Mouse (Mus musculus) right cerebral cortex, adult 18-20 months (tissue): ENCODE measurements around the gene Dynll2.

Experiments
- DNase-seq: peaks from one replicate; pipeline ENCODE4 v3.0.0; 2022; ENCODE audit warnings: mixed read lengths

Dynll2 gene

DNA sequence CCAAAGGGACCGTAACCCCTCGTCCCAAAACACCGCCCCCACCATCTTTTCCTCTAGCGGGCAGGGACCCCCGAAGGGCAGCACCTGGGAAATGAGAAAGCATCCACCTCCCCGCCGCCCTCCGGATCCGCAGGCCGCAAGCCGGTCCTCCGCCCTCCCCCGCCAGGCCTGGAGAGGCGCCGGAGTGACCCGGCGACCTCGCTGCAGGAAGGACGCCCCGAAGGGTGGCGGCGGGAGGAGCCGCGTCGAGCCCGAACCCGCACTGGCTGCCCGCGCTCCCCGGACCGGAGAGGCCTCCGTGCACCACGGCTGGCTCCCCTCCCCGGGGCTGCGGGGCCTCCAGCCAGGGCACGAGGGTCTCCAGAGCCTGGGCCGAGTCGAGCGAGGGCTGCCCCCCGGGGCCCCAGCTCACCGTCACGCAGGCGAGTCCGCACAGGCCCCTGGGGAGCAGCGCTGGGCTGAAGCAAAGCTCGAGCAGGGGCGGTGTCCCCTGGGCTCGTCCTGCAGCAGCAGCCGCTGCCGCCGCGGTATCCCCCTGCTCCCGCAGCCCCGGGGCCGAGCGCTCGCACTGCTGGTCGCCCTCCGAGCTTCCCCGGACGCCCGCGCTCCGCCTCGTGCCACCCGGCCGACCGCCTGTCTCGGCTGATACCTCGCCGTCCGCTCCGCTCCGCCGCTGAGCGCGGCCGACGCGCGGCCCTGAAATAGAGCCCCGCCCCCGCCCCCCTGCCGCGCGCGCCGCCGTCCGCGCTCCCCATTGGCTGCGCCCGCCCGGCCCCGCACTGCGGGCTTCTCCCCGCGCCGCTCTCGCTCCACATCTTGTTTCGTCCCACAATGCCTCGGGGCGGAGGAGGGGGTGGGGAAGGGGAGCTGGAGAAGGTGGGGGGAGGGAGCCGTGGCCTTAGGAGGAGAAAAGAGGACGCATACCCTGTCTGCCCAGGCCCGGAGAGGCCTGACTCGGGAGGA lies at the start of gene Dynll2:
Gene Dynll2, minus strand, starts transcription at position 703 of the 963 bp plus-strand sequence.
- DNase-seq, result peak; percentile 90

DNA sequence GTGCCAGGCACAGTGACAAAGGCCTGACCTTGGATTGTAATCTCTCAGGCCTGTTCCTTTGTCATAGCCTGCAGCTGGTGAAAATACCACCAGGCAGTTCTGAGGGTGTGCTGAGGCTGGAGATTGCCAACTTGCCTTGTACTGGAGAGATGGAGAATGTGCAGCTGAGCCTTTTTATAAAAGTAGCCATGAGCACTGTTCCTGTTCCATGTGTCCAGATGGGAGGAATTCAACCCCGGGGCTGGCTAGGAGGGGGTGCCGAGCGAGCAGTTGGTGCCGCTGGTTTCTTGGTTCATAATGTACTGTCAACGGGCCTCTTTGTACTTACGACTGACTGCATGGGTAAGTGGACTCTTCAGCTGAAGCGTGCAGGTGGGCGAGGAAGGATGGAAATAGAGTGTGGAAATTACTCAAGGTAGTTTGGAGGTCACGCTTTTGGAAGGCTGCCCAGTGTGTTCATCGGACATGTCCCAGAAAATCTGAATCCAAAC lies 49.5 kb upstream of the Dynll2 start:
- DNase-seq, result no peak

DNA sequence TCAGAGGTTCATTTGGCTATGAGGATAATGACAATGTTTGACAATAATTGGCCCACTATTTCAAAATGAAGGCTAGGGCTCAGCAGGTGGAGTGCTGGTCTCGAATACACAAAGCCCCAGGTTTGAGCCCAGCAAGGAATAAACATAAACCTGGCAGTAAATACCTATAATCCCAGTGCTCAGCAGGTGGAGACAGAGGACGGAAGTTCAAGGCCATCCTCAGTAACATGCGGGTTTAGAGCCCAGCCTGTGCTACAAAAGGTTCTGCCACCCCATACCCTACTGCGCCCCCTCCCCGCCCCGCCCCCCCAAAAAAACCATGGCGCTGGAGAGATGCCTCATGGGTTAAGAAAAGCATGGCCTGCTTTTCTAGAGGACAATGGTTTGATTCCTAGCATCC lies 48.6 kb upstream of the Dynll2 start:
- DNase-seq, result no peak

DNA sequence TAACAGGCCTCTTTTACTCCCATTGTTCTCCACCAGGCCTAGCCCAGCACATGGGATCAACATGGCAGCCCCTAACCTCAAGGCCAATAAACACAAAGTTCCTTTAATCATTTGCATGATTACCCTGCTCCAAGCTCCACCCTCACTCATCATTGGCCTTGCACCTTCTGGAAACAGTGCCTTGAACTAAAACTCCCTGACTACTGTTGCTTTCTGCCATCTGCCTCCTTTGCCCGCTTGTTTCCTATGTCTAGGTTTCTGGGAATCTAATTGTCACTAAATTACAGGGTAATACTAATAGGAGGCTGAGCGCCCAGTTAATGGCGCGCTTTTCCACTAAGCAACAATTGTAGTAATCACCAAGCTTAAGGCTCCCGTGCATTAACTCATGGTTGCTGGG lies 44.4 kb upstream of the Dynll2 start:
- no peak for DNase-seq

GRCm38 (mm10) chr11:88030836-88031235 lies 43.5 kb upstream of the Dynll2 start:
- no peak for DNase-seq

DNA sequence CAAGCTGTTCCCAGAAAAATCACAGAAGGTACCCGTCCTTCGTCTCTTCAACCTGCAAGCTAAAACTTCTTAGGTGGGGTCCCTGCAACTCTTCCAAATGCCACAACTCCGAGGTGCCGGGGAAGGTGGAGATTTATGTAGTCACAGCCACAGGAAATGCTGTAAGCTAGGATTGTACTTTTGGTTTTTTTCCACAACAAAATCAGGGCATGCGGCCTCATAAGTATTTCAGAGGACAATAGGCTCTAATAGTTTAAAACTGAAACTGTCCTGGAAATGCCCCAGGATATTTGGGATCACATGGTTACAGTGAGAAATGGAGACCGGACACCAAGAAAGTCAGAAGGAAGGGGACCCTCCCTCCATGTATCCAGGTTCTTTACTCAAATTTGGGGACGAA lies 42.9 kb upstream of the Dynll2 start:
- DNase-seq, result no peak

DNA sequence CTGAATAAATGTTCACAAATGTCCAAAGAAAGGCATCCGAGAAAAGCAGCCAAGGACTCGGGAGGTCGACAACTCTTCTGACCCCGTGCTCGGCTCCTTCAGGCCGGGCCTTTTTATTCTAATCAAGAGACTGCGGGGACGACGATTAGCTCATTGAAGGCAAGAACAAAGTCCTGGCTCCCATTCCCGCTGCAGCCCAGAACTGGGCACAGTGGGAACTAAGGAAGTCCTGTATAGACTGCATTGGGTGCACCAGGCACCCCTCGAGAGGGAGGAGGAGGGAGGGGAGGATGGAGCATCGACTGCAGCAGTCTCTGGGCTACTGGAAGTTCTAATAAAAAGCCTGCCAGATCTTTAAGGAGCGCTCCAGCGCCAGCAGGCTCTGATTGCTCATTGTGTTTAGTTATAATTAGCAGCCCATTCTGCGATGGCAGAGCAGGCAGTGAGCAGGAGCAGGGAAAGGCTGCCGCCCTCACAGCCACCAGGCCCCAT lies 40.9 kb upstream of the Dynll2 start:
- peak; percentile 64 for DNase-seq

- DNase-seq, result no peak
Measured at GRCm38 (mm10) chr11:88027391-88028035, 40.2 kb upstream of the Dynll2 start.

- no peak for DNase-seq
Measured at GRCm38 (mm10) chr11:88023933-88024332, 36.6 kb upstream of the Dynll2 start.

- no peak for DNase-seq
Measured at GRCm38 (mm10) chr11:88015795-88016194, 28.5 kb upstream of the Dynll2 start.

DNA sequence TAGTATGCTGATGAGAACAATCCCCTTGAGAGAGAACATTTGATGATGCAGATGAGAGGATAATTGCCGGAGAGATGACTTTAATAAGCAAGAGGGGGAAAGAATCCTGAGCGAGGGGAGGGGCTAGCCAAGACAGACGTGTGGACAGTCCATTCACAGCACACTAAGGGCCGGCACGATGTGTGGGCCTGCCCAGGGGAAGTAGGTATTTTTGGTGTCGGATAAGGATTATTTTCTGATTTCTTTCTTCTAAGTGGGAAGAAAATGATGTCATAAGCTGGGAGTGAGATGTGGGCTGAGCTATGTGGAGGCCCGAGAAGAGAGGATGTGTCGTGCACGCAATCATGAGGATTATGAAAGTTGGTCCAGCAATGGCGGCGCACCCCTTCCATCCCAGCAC lies 27.8 kb upstream of the Dynll2 start:
- peak; percentile 59 for DNase-seq

- DNase-seq, result no peak
Measured at GRCm38 (mm10) chr11:88013632-88014031, 26.3 kb upstream of the Dynll2 start.

DNA sequence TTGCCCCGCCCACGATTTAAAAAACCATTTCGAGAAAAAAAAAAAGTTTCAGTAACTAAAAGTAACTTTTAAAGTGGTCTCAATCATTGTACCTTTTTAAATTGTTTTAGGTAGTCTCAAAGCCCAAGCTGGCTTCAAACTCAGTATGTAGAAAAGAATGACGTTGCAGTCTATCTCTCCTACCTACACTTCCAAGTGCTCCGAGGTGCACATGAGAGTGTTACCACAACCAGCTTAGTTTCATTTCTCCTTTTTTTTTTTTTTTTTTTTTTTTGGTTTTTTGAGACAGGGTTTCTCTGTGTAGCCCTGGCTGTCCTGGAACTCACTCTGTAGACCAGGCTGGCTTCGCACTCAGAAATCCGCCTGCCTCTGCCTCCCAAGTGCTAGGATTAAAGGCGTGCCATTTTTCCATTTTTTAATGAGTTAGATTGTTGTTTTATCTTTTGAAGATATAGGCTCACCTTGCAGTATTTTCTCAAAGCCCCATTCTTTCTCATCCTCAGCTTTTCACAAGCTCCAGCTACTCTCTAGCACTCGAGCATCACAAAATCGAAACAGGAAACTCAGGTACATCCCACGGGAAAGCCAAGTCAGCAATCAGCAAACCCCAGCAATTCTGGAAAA lies 25.4 kb upstream of the Dynll2 start:
- DNase-seq, result no peak

DNA sequence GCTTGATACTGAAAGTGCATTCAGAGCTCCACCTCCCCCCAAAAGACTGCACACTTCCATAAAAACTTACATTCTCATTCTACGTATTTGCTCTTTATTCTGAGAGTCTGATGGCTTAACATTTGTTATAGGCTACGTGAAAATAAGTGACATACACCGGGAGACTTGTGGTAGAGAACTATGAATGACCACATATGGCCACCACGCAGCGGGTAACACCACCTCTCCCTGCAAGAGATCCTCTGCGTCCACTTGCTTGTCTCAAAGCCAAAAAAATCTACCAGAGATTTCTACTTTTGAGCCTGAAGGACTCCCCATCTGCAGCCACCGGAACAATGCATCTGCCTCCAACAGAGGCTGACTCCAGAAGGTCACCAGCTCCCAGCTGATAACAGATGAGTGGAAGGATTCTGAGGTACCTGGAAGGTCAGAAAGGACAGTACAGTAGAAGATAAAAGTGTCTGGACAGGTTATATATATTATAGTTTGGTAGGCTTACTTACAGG lies 24.6 kb upstream of the Dynll2 start:
- no peak for DNase-seq

- no peak for DNase-seq
Measured at GRCm38 (mm10) chr11:88011208-88011913, 24.0 kb upstream of the Dynll2 start.

GRCm38 (mm10) chr11:88009542-88010190 lies 22.3 kb upstream of the Dynll2 start:
- peak; percentile 67 for DNase-seq

DNA sequence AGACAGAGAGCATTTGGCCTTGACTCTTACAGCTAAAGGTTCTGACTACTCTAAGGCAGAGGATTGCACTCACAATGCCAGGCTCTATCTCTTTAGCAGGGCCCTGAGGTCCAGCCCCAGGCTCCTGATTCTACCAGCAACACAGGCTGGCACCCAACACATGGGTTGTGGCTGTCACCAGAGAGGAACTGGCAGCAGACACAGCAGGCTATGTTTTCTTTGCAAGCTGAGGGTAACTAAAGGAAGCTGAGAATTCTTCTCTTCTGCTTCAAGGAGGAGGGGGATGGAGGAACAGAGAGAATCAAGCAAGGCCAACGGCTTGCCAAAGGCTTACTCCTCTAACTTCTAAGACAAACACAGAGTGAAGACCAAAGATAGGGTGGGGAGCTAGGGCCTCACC lies 21.3 kb upstream of the Dynll2 start:
- DNase-seq, result no peak

- DNase-seq, result no peak
Measured at GRCm38 (mm10) chr11:88004123-88004522, 16.8 kb upstream of the Dynll2 start.

GRCm38 (mm10) chr11:88002738-88003137 lies 15.4 kb upstream of the Dynll2 start:
- DNase-seq, result no peak

DNA sequence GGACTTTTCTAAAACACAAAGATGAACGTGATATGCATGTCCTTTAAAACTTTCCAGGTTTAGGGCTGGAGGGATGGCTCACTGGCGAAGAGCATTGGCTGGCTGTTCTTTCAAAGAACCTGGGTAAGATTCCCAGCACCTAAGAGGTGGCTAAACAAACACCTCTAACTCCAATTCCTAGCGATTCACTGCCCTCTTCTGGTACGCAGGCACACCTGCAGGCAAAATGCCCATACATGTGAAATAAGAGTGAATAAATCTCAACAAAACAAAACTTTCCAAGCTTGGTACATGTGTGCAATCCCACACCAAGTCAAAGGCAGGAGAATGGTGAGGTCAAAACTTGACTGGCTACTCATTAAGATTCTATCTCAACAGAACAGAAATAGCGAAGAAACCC lies 12.4 kb upstream of the Dynll2 start:
- no peak for DNase-seq

DNA sequence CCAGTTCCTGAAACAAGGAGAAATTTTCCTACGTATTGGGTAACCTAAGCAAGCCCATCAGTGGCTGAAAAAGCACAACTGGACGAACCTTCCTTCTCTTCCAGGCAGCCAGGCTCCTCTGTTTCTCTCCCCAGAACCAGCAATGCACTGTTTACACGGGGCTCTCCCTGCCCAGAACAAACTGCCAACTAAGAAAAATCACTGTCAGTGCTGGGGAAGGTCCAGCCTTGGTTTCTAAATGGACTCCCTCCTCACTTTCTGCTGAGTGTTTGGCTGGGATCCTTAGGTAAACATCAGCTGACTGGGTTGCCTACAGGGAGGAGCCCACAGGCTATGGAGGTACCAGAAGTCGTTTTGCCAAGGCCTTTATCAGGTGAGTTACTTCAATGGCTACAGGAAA lies 4.5 kb upstream of the Dynll2 start:
- DNase-seq, result no peak

GRCm38 (mm10) chr11:87987861-87988260 lies 528 bp upstream of the Dynll2 start:
- no peak for DNase-seq
